Mouse (Mus musculus): ENCODE measurements around the gene Hal.
A peak's percentile ranks its signal among the peaks of the same experiment; 100 is the strongest.

The Hal gene

DNA sequence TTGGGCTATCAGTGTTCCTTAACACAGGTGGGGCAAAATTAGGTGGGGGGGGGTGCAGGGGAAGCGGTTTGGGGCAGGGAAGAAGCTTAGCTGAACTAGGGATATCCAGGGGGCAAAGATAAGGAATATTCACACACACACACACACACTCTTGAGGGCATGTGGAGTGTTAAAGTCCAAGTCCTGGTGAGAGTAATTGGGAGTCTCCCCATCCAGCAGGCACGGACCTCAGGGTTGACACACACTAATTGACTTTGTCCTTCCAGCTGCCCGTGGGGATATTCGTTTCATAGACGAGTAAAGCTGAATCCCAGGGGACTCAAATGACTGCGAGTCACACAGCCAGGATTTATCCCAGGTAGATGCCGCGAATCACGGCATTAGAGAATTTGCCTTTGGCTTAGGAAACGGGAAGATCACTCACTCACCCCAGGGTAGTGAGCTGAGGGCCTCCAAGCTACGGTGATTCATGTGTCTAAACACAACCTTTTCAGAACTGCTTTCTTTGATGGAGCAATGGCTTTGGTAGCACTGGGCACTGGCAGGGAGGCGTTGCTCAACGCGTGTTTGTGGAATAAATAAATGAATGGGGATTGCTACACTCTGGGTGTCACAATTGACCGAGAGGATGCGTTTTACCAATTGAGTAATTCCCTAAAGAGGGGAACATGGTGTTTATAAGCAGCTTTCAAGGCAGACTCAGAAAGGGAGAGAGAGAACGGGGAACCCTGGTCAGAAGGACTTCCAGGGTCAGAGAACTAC, at the start of gene Hal:
Gene Hal (plus strand): TSS at position 703 of the 762 bp plus-strand sequence.
- ATAC-seq (ENCODE audit: insufficient number of reproducible peaks, low FRiP score, low TSS enrichment) = no peak

DNA sequence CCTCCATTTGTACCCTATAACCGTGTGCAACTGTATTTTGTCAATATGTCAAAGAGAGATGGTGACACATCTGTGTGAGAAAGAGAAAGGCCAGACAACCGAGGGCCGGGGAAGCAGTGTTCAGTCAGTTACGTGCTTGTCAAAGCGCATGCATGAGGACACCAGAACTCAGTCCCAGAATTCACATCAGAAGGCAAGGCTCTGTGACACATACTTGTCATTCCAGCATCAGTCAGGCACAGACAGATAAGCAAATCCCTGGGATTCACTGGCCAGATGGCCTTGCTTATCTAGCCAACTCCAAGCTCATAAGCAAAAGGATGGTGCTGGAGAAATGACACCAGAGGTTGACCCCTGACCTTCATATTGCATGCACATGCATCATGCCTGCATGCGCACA, 47.1 kb upstream of the Hal start:
- no peak for ATAC-seq (ENCODE audit: insufficient number of reproducible peaks, low FRiP score, low TSS enrichment)

DNA sequence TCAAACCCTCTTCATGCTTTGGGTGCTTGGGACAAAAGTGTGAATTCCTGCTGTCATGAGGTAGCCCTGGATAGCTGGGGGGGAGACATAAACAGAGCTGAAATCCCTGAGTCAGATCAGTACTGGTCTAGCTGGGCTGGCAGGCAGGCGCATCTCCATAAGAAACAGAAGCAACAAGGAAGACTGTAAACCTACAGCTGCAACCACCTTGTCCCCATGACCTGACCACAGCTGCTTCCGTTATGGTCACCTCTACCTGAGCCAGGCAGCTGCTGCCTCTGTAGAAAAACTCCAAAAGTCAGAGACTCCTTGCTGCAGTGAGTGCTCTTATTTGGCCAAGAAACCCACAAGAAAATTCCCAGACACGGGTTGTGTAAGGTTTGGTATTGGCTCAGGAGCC, 46.4 kb upstream of the Hal start:
- no peak for ATAC-seq (ENCODE audit: insufficient number of reproducible peaks, low FRiP score, low TSS enrichment)

DNA sequence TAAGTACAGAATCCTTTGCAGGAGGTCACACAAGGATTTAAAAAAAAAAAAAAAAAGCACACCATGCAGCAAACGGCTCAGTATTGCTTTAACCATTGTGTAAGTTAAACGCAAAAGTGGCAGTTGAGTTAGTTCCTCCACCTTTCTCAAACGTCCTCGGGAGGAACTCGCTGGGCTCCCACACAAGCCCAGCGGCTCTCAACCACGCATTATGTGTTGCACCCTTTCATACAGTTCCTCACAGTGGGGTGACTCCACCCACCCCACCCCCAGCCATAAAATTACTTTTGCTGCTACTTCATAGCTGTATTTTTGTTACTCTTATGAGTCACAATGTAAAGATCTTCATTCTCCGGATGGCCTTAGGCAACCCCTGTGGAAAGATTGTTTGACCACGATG, 44.2 kb upstream of the Hal start:
- ATAC-seq (ENCODE audit: insufficient number of reproducible peaks, low FRiP score, low TSS enrichment) = no peak

DNA sequence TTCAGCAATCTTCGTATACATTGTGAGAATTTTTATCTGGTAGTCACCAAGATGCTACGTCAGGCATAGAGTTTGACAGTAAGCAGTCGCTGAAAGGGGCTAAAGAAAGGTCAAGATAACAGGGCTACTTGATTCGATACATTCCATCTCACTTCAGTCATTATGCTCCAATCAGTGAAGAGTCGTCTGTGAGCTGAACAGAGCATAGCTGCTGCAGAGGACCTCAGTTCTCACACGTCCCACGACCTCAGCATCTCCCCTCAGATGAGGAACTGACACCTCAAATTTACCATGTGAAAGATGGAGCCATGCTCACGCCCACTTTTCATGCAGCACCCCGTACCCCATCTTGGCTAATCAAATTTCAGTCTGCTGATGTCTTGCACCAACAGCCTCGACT, 41.2 kb upstream of the Hal start:
- ATAC-seq (ENCODE audit: insufficient number of reproducible peaks, low FRiP score, low TSS enrichment) = no peak

DNA sequence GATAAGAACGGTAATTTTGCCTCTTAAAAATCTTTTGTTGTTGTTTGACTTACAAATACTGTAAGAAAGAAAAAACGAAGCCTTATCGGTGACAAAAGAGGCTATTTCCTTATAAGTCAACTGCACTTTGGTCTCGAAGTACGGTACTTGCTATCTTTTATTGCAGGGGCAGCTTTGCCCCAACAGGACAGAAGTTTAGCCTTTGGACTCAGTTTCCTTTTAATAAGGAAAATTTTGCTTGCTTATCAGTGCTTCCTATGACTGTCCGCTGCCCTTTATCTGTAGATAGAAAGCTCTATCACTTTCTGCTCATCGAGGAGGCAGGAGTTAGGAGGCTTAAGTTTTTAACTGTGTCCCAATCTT, 33.9 kb upstream of the Hal start:
- no peak for ATAC-seq (ENCODE audit: insufficient number of reproducible peaks, low FRiP score, low TSS enrichment)

DNA sequence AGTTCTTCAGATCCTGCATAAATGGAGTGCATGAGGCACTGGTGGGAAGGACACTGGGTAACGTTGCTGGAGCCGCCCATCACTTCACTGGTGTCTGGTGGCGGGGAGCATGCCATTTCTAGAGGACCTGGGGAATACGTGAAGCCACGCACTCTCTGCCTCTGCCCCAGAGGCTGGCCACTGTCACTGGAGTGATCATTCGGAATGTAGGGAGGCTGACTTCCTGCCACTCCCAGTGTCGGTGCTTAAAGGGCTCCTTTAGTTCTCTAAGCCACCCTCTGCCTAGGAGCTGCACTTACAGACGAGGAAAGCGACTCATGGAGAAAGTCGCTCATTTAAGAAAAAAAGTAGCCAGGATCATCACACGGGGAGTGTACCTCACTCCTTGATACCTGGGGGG, 28.5 kb upstream of the Hal start:
- ATAC-seq (ENCODE audit: insufficient number of reproducible peaks, low FRiP score, low TSS enrichment) = no peak

DNA sequence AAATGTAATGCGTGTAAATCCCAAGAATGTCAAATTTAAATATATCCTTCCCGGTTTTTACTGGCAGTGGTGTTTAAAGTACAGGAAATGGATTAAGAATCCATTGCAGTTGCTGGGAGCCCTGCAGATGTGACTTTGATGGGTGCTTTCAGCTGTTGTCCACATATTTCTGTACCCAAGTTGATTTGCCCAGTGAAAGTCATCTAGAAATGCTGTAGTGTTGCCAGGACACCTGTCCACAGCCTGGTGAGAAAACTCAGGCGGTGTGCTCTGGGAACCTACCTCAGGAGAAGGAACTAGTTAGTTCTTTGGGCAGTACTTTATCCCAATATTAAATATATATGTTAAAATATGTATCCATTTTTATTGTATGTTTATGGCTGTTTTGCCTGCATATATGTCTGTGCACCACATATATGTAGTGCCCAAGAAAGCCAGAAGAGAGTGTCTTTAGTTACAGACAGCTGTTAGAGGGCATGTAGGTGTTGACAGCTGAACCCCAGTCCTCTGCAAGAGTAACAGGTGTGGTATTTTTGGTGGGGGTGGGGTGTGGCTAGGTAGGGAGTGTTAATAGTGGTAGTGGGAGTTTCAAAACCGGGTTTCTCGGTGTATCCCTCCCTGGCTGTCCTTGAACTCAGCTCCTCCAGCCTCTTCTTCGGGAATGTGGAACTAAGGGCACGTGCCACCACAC, 25.7 kb upstream of the Hal start:
- no peak for ATAC-seq (ENCODE audit: insufficient number of reproducible peaks, low FRiP score, low TSS enrichment)

DNA sequence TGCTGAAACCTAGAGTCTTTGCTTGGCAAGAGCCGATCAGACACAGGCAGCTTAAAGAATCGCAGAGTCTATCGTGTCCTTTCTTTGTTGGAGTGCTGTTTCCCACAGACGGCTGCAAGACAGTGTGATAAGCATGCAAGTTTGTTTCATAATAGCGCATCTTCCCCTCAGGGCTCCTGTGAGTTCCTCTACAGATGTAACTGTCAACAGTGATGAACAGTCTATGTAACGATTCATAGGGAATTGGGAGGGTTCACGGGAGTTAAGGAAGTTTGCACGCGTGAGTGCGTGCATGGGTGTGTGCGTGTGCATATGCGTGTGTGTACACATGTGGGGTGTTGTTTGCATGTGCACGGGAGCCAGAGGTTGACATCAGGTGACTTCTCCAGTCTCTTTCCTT, 25.0 kb upstream of the Hal start:
- ATAC-seq (ENCODE audit: insufficient number of reproducible peaks, low FRiP score, low TSS enrichment) = no peak

DNA sequence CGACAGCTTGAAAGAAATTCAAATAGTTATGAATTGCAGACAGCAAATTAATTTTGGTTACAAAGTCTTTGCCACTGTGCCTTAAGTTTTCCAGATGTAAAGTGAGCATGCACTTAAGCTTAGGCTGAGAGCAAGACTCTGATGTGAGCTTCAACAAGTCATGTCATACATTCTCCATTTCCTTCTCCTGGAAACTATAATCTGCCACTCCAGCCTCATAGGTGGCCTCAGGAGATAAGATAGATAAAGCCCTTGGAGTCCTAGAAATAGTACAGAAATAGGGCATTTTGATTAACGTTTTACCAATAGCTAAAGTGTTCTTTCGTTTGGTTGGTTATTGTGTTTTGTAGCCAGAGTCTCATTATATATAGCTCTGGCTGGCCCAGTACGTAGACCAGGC, 21.3 kb upstream of the Hal start:
- ATAC-seq (ENCODE audit: insufficient number of reproducible peaks, low FRiP score, low TSS enrichment) = no peak

DNA sequence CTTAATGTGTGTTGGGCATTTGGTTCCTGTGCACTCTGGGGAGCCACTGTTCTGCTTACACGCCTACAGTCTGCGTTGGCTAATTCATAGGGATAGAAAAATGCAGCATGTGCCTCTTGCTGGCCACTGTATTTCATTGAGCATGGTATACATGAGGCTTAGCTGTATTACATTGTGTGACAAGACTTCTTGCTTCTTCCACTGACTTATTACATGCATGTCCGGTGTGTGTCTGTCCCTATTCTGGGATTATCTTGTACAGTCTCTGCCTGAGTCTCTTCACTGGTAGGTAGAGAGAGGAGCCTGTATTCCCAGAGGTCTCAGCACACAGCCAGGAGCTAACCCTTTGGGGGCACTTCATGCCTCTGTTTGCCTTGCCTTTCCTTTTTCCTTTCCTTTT, 20.8 kb upstream of the Hal start:
- no peak for ATAC-seq (ENCODE audit: insufficient number of reproducible peaks, low FRiP score, low TSS enrichment)

DNA sequence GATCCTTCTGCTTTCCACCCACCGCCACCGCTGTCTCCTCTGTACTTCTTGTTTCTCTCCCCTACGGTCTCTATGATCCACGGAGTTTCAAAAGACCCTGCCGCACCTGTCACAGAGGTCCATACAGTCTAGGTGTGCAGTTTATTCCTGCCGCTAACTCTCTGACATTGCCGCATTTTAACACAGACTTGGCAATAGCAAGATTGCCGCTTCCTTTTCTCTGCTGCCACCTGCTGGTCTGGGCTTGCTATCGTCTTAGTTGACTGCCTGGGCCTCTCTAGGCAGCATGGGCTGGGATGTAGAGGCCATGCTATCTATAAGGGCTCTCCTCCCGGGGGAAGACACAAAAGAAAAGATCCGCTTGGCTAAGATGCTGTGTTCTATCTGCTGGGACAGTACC, 17.2 kb upstream of the Hal start:
- ATAC-seq (ENCODE audit: insufficient number of reproducible peaks, low FRiP score, low TSS enrichment) = peak; percentile 79

DNA sequence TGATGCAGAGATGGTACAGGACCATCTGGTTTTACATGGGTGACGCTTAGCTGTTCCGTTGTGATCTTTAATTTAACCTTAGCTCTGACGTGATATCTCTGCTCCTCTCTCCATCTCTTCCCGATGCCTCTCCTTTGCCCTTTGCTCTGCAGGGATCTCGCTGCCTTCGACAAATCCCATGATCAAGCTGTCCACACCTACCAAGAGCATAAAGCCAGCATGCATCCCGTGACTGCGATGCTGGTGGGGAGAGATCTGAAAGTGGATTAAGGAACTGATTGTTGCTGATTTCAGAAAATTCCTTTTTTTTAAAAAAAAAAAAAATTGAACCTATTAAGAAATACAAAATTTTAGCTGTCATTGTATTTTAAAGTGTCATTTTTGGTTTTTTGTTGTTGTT, 4.1 kb upstream of the Hal start:
- ATAC-seq (ENCODE audit: insufficient number of reproducible peaks, low FRiP score, low TSS enrichment) = no peak

DNA sequence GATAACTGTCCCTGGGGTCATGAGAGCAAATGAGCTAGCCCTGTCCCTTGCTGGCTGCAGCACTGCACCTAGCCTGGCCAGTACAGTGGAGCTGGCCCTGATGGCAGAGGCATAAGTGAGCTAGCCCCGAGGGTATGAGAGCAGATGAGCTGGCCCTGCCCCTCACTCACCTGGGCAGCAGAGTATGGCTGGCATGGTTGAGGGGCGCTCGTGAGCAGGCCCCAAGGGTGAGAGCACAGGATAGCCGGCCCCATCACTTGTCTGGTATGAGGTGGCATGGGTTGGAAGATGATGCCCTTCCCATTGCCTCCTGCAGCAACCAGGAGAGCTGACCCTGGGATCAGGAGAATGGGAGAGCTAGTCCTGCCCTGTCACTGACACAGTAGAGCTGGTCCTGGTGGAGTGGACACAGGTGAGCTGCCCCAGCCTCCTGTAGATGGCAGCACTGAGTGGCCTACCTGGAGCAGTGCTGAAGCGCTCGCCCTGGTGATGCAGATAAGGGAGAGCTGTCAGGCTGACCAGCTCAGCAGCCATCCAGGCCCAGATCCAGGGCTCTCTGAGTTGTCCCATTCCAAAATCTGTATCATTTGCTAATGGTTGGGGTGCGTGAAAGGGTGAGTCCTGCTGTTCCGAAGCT, 3.4 kb upstream of the Hal start:
- peak; percentile 87 for ATAC-seq (ENCODE audit: insufficient number of reproducible peaks, low FRiP score, low TSS enrichment)

DNA sequence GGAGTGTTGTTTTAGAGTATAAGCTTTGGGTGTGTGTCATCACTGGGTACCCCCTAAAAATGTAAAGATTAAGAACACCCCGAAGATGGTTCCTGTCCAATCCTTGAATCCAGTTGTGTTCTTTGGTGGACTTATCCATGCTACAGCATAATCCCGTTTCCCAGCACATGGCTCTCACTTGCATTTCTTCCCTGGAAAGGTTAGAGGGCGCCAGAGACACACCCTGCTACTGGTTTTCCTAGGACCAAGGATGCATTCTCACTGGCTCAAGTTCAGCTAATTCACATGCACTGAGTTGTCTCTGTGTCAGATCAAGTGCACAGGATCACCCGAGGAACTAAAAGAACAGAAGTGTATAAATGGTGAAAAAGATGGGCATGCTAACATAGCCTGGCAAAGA, 1.9 kb upstream of the Hal start:
- ATAC-seq (ENCODE audit: insufficient number of reproducible peaks, low FRiP score, low TSS enrichment) = peak; percentile 59

DNA sequence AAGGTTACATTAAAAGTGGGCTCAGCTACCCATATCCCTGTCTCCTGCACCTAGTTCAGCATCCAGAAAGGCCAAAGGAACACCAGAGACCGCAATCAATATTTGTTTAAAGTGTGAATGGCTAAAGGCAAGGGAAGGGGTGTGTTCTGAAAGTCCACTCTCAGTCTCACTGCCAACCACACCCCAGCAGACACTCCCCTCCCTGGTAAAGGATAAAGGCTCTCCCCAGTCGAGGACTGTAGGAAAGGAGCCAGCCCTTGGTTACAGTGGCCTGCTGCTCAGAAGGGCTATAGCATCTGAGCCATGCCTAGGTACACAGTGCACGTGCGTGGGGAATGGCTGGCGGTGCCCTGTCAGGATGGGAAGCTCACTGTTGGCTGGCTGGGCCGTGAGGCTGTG, 259 bp downstream of the Hal start:
- ATAC-seq (ENCODE audit: insufficient number of reproducible peaks, low FRiP score, low TSS enrichment) = no peak

DNA sequence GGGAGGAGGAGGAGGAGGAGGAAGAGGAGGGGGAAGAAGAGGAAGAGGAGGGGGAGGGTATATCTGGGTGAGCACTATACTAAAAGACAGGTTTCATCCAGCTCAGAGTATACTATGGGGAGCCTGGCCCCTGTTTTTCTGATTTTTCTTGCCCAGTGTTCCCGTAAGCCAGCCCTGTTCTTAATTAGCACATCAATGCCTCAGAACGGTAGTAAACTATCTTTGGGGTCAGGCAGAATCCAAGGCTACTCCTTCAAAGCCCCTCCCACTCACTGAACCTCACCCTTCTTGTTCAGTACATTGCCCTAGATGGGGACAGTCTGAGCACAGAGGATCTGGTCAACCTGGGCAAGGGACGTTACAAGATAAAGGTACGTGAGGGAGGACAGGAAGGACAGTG, 1.9 kb downstream of the Hal start:
- no peak for ATAC-seq (ENCODE audit: insufficient number of reproducible peaks, low FRiP score, low TSS enrichment)

DNA sequence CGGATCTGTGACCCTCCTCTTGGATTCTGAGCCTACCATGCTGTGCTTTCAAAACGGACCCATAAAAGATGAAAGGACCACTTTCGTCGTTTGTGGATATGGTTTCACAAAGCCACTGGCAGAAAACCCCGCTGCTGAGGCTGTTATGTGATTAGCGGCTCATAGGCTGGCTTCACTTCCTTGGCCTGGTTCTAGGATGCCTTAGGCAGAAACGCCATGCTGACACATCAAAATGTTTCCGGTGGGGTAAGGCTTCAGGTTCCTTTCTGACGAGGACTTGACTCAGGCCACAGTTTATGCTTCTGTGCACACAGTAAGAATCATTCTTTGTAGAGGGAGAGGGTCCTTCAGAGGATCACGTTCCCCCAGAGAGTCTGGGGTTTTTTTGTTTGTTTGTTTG, 12.3 kb downstream of the Hal start:
- ATAC-seq (ENCODE audit: insufficient number of reproducible peaks, low FRiP score, low TSS enrichment) = no peak

DNA sequence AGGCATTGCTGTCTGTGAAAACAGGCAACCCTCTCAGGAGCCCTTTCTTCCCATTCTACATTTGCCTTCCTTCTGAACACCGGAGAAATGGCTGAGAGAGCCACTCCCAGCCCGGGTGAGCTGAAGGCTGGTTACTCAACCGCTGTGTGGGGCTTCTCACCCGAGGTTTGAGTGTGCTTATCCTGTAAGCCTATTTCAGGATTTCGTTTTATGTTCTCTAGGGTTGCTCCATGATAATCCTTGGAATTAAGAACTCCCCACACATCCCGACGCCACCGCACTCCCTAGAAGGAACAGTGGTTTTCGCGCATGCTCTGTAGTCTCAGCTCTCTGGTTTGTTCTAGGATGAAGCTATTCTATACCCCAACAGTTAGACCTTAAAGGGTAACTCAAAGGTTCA, 12.8 kb downstream of the Hal start:
- ATAC-seq (ENCODE audit: insufficient number of reproducible peaks, low FRiP score, low TSS enrichment) = no peak

DNA sequence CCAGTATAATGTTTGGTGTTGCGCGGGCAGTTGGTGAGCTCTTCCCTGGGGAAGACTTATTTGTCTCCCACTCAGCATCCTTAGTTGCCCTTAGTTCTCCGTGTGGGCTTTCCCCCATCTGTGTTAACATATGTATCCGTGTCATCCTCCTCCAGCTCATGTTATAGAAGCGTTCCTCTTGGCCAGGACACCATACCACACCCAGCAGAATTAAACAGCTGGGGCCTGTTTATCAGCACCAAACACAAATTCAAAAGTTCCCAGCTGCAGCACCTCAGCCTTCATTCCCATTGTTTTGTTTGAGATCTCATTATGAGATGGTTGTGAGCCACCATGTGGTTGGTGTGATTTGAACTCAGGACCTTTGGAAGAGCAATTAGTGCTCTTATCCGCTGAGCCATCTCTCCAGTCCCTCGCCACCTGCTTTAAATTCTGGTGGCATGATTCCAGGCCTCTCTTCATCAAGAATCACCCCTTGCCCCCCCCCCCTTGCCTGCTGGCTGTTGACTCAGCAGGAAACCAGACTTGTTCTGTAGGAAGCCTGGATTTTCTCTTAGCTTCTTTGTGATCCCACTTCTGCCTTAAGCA, 19.9 kb downstream of the Hal start:
- ATAC-seq (ENCODE audit: insufficient number of reproducible peaks, low FRiP score, low TSS enrichment) = no peak

DNA sequence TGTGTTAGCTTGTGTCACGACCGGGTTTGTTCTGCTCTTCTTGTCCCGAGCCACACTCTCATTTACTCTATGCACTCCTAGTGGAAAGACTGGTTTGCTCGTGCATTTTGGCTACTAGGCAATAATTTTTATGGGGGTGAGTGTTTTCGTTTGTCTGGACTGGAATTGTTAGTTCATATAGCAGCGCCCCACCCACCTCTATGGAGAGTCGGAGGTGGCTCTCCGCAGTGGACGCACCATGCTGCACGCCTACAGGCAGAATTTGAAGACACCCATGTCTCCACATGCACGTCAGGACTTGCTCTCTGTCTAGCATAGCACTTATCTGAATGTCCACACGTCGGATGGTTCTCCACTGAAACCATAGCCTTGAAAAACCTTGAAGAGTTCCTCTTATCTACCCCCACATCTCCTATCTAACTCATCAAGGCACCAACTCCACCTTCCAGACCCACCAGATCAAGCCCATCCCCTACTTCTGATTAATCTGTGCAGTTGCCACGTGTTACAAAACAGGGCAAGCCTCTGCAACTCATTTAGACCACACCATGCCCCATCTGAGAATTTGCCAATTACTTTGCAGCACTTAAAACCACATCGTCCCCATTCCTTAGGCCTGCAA, 21.1 kb downstream of the Hal start:
- ATAC-seq (ENCODE audit: insufficient number of reproducible peaks, low FRiP score, low TSS enrichment) = no peak

All from cerebellum, adult (tissue).